Mouse (Mus musculus) liver, embryonic 14.5 days (tissue): ENCODE measurements around the gene Lyrm9. TPM values are rescaled to one million over a fixed set of nuclear protein-coding genes. Genes with fewer than 3 reads are reported as not detected.

Experiments
- ATAC-seq: fragments of 200-750 bp; cut with Nextera tagmentation; 2 replicates; pipeline ENCODE4 v1.8.0; 2017; ENCODE audit warnings: moderate number of reproducible peaks, mild to moderate bottlenecking, moderate library complexity; ENCODE audit not compliant: insufficient read depth
- DNase-seq, 3 experiments: peaks; one replicate each; pipeline ENCODE4 v3.0.0-alpha.2; 2012 to 2013; ENCODE audit warnings: low read depth in 3 of 3, low spot score in 3 of 3
- H3K27ac ChIP-seq: fragments of 300-500 bp; sonication (generic); 2 replicates; pipeline ENCODE4 v1.5.1; 2014; ENCODE audit warnings: moderate library complexity, mild to moderate bottlenecking, control low read depth, inconsistent platforms
- H3K27me3 ChIP-seq: fragments of 300-500 bp; sonication (generic); 2 replicates; pipeline ENCODE4 v1.6.1; 2014; ENCODE audit warnings: mild to moderate bottlenecking, low read length, moderate library complexity; ENCODE audit not compliant: control insufficient read depth, insufficient read depth
- H3K36me3 ChIP-seq: fragments of 300-500 bp; sonication (generic); replicated peaks from 2 replicates; pipeline ENCODE4 v1.6.1; 2014; ENCODE audit warnings: low read depth; ENCODE audit not compliant: control insufficient read depth, insufficient read depth
- H3K4me1 ChIP-seq, 2 experiments: fragments of 200-500 bp in 1 of 2; fragments of 300-500 bp in 1 of 2; sonication (generic) in 1 of 2; replicated peaks; 2 replicates each; pipeline ENCODE4 v1.6.1; 2012 to 2014; ENCODE audit warnings: antibody characterized with exemption in 1 of 2, inconsistent platforms in 1 of 2, low read length in 1 of 2; ENCODE audit not compliant: control insufficient read depth in 2 of 2, insufficient read depth in 2 of 2
- H3K4me2 ChIP-seq: fragments of 300-500 bp; sonication (generic); 2 replicates; pipeline ENCODE4 v1.6.1; 2014; ENCODE audit warnings: low read depth, mild to moderate bottlenecking, control low read depth, moderate library complexity
- H3K4me3 ChIP-seq, 2 experiments: fragments of 200-500 bp in 1 of 2; fragments of 300-500 bp in 1 of 2; sonication (generic) in 1 of 2; 2 replicates each; pipeline ENCODE4 v1.5.1; 2012 to 2014; ENCODE audit warnings: low read depth in 2 of 2, low read length in 2 of 2, mild to moderate bottlenecking in 2 of 2, control low read depth in 1 of 2, inconsistent platforms in 1 of 2, moderate library complexity in 1 of 2; ENCODE audit not compliant: insufficient read depth in 1 of 2
- H3K9ac ChIP-seq: fragments of 300-500 bp; sonication (generic); replicated peaks from 2 replicates; pipeline ENCODE4 v1.6.1; 2014; ENCODE audit warnings: mild to moderate bottlenecking, control low read depth, moderate library complexity
- H3K9me3 ChIP-seq: fragments of 300-500 bp; sonication (generic); 2 replicates; pipeline ENCODE4 v1.6.1; 2016; ENCODE audit warnings: low read length, mixed read lengths; ENCODE audit not compliant: control insufficient read depth
- CTCF ChIP-seq: IDR thresholded peaks from 2 replicates; pipeline ENCODE4 v1.5.1; 2016; ENCODE audit warnings: antibody characterized with exemption, low read depth, control low read depth
- EP300 ChIP-seq: IDR thresholded peaks from 2 replicates; pipeline ENCODE4 v1.6.1; 2016; ENCODE audit warnings: antibody characterized with exemption, low read depth
- WGBS: fragments of 180-500 bp; shearing (Covaris S2); extraction: QIAGEN DNeasy Blood & Tissue Kit; methylation state at CpG from one replicate; pipeline ENCODE4 v1.1.7; 2014; ENCODE audit not compliant: insufficient replicate concordance; 5-methylcytosine and 5-hydroxymethylcytosine counted together
- polyA plus RNA-seq, 2 experiments: library from polyadenylated mRNA; depleted of rRNA in 1 of 2; stranded (reverse) in 1 of 2; unstranded in 1 of 2; fragments of >200 nt; fragmentation: Nextera tagmentation in 1 of 2; extraction: Ambion mirVana in 1 of 2; gene quantifications; 2 replicates each; pipeline versions ENCODE4 v1.2.1 to v1.2.3; 2012 to 2014

The Lyrm9 gene
- polyA plus RNA-seq, 2 experiments, result 12.4 to 18.1 TPM

GRCm38 (mm10) chr11:78839491-78839890, 13.1 kb downstream of the Lyrm9 start:
- H3K27me3 ChIP-seq, result no peaks in the 10 kb centered on the region
- TF ChIP-seq EP300 (no peak), CTCF (0 out of 2 replicates have a peak, but pooled peaks have one; percentile 4)
- no peaks in the 10 kb centered on the region for H3K9me3 ChIP-seq
- no peak overlapping the region for H3K27ac ChIP-seq
- H3K4me2 ChIP-seq, result no peak overlapping the region
- H3K9ac ChIP-seq, result no peak overlapping the region
- peaks cover 3 to 12% of the 10 kb centered on the region in 2 experiments for H3K4me1 ChIP-seq
- DNase-seq (no peak), ATAC-seq (peak; percentile 52)
- 46% methylated on average over 14 of the region's 14 CpGs for WGBS
- no peak overlapping the region for H3K4me3 ChIP-seq
- no peaks in the 10 kb centered on the region; the same call in 1 of the 2 replicates for H3K36me3 ChIP-seq

- Histone ChIP-seq H3K9me3 (no peaks in the 10 kb centered on the region), H3K4me3 (no peak overlapping the region), H3K4me2 (no peak overlapping the region), H3K27ac (no peak overlapping the region), H3K4me1 (peaks cover 0 to 10% of the 10 kb centered on the region in 2 experiments; a peak in 2 of 4 replicates), H3K27me3 (no peaks in the 10 kb centered on the region), H3K36me3 (no peaks in the 10 kb centered on the region; the same call in 1 of the 2 replicates), H3K9ac (no peak overlapping the region)
- no peak for ATAC-seq
- DNase-seq, result no peak
- no peak for TF ChIP-seq CTCF
- no peak for TF ChIP-seq EP300
- WGBS, result 49% methylated on average over 5 of the region's 5 CpGs
Observed at GRCm38 (mm10) chr11:78840141-78840540, 13.8 kb downstream of the Lyrm9 start.

GRCm38 (mm10) chr11:78841987-78842386, 15.6 kb downstream of the Lyrm9 start:
- Histone ChIP-seq H3K4me3 (no peak overlapping the region), H3K27me3 (no peaks in the 10 kb centered on the region), H3K9ac (no peak overlapping the region), H3K9me3 (no peaks in the 10 kb centered on the region), H3K36me3 (no peaks in the 10 kb centered on the region; the same call in 1 of the 2 replicates), H3K4me2 (no peak overlapping the region), H3K27ac (no peak overlapping the region), H3K4me1 (peaks cover 0 to 10% of the 10 kb centered on the region in 2 experiments; a peak in 2 of 4 replicates)
- ATAC-seq (no peak), DNase-seq (no peak)
- TF ChIP-seq EP300 (no peak), CTCF (no peak)
- 84% methylated on average over 8 of the region's 8 CpGs for WGBS

- H3K36me3 ChIP-seq, result no peaks in the 10 kb centered on the region
- TF ChIP-seq EP300 (no peak), CTCF (no peak)
- ATAC-seq (no peak), DNase-seq (no peak)
- no peak overlapping the region for H3K4me2 ChIP-seq
- no peaks in the 10 kb centered on the region for H3K27me3 ChIP-seq
- H3K4me3 ChIP-seq, result no peak overlapping the region
- H3K9me3 ChIP-seq, result no peaks in the 10 kb centered on the region
- H3K4me1 ChIP-seq, result 0 out of 4 replicates have a peak, but pooled peaks cover 0 to 3% of the 10 kb centered on the region in 2 experiments
- no peak overlapping the region for H3K27ac ChIP-seq
- 71% methylated on average over 4 of the region's 4 CpGs for WGBS
- no peak overlapping the region for H3K9ac ChIP-seq
Observed at GRCm38 (mm10) chr11:78846620-78847019, 20.2 kb downstream of the Lyrm9 start.

GRCm38 (mm10) chr11:78847884-78848848, 21.8 kb downstream of the Lyrm9 start:
- Histone ChIP-seq H3K36me3 (no peaks in the 10 kb centered on the region), H3K4me3 (no peak overlapping the region), H3K4me1 (0 out of 4 replicates have a peak, but pooled peaks cover 0 to 3% of the 10 kb centered on the region in 2 experiments), H3K27me3 (no peaks in the 10 kb centered on the region), H3K9me3 (no peaks in the 10 kb centered on the region), H3K4me2 (peak overlapping the region; percentile 3; the same call in 1 of the 2 replicates), H3K27ac (no peak overlapping the region), H3K9ac (no peak overlapping the region)
- DNase-seq (no peak), ATAC-seq (no peak)
- WGBS, result 31% methylated on average over 7 of the region's 7 CpGs
- no peak for TF ChIP-seq CTCF
- TF ChIP-seq EP300, result no peak
